Mouse (Mus musculus) bone marrow, adult 2 months (tissue): ENCODE measurements around the gene Fam213a. TPM values are rescaled to one million over a fixed set of nuclear protein-coding genes. Genes with fewer than 3 reads are reported as not detected.

Experiments used
- H3K27ac ChIP-seq: fragments of 200-500 bp; 2 replicates; pipeline ENCODE4 v1.5.1; 2012; ENCODE audit warnings: low read depth, mild to moderate bottlenecking, control low read depth, inconsistent platforms, low read length; ENCODE audit not compliant: control insufficient read depth, poor library complexity, insufficient read depth
- H3K4me1 ChIP-seq: fragments of 200-500 bp; 2 replicates; pipeline ENCODE4 v1.6.1; 2011; ENCODE audit warnings: low read length; ENCODE audit not compliant: control insufficient read depth, insufficient read depth
- H3K4me3 ChIP-seq: fragments of 200-500 bp; replicated peaks from 2 replicates; pipeline ENCODE3; 2011; ENCODE audit warnings: mild to moderate bottlenecking, low read depth, low read length, control low read depth; ENCODE audit not compliant: control insufficient read depth
- CTCF ChIP-seq: fragments of 200-500 bp; IDR thresholded peaks from 2 replicates; pipeline ENCODE4 v1.5.1; 2011; ENCODE audit warnings: low read length, control low read depth; ENCODE audit not compliant: control insufficient read depth, insufficient read depth
- POLR2A ChIP-seq: fragments of 200-500 bp; IDR thresholded peaks from 2 replicates; pipeline ENCODE4 v1.6.1; 2011; ENCODE audit warnings: low read depth, mild to moderate bottlenecking, control low read depth, low read length, borderline replicate concordance; ENCODE audit not compliant: control insufficient read depth
- WGBS: fragments of 180-500 bp; shearing (Covaris S2); methylation state at CpG from one replicate; pipeline ENCODE4 v1.1.7; 2018; 5-methylcytosine and 5-hydroxymethylcytosine counted together
- polyA plus RNA-seq: library from polyadenylated mRNA; stranded (reverse); fragments of >200 nt; gene quantifications from 2 replicates; pipeline ENCODE4 v1.2.4, GENCODE M21; 2011; ENCODE audit warnings: low replicate concordance; ENCODE audit not compliant: missing spikeins, insufficient read depth, insufficient read length

Gene Fam213a
- polyA plus RNA-seq, 1 experiment = 114 TPM

DNA sequence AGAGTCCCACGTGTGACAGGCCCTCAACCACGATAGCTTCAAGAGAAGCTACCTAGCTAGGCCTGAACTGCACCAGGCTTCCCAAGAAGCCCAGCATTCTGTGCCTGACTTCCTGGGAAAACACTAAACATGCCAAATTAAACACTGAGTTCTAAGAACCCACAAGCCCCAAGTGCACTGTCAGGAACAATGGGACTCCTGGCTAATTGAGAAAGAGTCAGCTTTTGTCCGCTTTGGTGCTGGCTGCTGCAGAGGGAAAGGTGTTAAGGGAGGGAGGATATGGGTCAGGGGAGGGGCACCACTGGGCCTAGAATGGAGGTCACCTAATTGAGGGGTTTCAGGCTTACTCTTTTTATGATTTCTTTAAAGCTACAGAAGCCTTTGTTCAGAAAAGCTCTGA, 64.5 kb downstream of the Fam213a start:
- no peak overlapping the region for H3K4me3 ChIP-seq
- TF ChIP-seq POLR2A (no peak), CTCF (no peak)
- 43% methylated on average over 3 of the region's 3 CpGs for WGBS
- H3K4me1 ChIP-seq = peaks cover 17% of the 10 kb centered on the region
- H3K27ac ChIP-seq = no peak overlapping the region

DNA sequence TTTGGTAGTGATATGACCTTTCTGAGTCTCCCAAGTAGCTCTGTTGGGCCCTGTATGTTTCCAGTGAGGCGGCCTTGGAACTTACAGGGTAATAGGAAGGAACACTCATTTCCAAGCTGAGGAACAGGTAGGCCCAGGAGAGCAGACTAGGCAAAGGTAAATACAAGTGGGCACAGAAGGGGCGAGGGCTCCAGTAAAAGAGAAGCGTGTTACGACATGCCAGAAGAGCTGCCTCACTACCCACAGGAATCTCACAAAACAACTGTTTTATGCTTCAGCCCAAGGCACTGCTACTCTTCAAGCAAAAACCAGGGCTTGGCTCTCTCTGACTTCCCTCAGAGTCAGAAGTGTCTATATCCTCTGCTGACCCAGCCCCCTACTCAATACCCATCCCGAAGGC, 65.1 kb downstream of the Fam213a start:
- WGBS = 45% methylated on average over 5 of the region's 5 CpGs
- Histone ChIP-seq H3K4me1 (peaks cover 16% of the 10 kb centered on the region), H3K4me3 (no peak overlapping the region), H3K27ac (peak overlapping the region; percentile 39)
- no peak for TF ChIP-seq POLR2A
- no peak for TF ChIP-seq CTCF

DNA sequence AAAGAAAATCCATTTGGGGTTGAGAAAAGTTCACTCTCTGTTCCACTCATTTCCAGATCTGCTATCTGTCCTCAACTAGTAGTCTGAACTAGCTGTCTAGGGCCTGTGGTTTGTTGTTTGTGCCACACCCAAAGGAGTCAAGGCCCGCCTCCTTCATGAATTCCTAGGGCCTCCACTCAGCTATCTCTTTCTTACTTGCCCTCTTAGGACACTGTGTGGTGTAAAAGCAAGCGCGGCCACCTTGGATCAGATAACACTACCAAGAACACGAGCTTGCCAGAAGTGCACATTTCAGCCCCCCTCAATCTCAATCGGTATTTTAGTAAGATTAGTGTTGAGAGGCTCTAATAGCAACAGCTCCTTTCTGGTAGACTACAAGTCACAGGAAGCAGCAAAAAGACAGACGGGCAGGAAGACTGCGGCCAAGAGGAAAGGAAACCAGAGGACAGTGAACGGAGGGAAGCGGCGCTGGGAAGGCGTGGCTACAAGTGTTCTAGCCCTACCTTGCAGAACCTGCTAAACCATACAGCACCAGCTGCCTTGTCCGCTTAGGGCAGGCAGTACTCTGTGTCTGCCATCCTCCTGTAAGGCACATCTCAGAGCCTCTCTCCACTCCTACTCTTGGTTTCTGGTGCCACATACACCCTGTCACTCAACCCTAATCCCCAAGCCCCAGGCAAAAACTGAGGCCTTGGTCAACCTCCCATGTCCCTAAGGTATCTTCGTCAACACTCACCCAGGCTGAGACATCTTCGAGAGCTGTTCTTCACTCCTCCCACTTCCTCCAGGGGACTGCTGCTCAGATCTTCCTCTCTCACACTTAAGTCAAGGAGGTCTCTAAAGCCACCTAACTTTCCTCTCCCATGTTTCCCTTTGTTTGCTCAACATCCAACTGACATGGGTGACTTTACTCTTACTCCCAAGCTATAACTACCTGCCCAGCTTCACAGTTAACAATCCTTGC, 65.9 kb downstream of the Fam213a start:
- peak overlapping the region; percentile 39 for H3K27ac ChIP-seq
- no peak for TF ChIP-seq POLR2A
- TF ChIP-seq CTCF = no peak

DNA sequence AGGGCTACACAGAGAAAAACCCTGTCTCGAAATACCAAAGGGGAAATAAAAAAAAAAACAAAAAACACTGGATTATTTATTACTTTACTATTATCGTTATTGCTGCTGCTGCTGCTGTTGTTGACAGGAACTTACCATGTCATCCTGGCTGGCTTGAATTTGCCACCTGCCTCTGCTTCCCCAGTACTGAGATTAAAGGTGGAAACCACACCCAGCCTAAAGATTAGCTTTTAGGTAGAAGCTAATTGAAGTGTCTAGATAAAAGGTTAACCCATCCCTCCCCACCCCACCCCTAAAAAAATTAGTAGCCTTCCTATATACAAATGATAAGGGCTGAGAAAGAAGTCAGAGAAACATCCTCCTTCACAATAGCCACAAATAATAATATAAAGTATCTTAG, 69.8 kb downstream of the Fam213a start:
- Histone ChIP-seq H3K4me1 (peaks cover 5% of the 10 kb centered on the region; the same call in 1 of the 2 replicates), H3K27ac (no peak overlapping the region), H3K4me3 (no peak overlapping the region)
- TF ChIP-seq POLR2A (no peak), CTCF (no peak)
- 66% methylated on average over 2 of the region's 2 CpGs for WGBS

More for the DNA sequence above, 65.9 kb downstream of the Fam213a start:
- H3K4me3 ChIP-seq = peak overlapping the region; percentile 1
- H3K4me1 ChIP-seq = peaks cover 14% of the 10 kb centered on the region
- 4% methylated on average over 14 of the region's 14 CpGs for WGBS

Other genes with a start within 250 kb of the Fam213a start
- 3.5 and 6.5 TPM in 2 replicates for gene Sh2d4b, start 120.5 kb downstream of the Fam213a start, polyA plus RNA-seq
- gene Tspan14, start 47.0 kb downstream of the Fam213a start, polyA plus RNA-seq = 23.3 and 41.2 TPM in 2 replicates
- not detected in 2 replicates for gene Dydc2, start 55.4 kb upstream of the Fam213a start, polyA plus RNA-seq
- gene Dydc1, start 59.1 kb upstream of the Fam213a start, polyA plus RNA-seq = 2.5 TPM in 1 of 2 replicates, not detected in the other
- gene Mat1a, start 91.2 kb upstream of the Fam213a start, polyA plus RNA-seq = 1.4 and 7.5 TPM in 2 replicates
- gene Sftpa1, start 118.0 kb upstream of the Fam213a start, polyA plus RNA-seq = not detected in 2 replicates
- 1.1 TPM in 1 of 2 replicates, not detected in the other for gene Mbl1, start 137.7 kb upstream of the Fam213a start, polyA plus RNA-seq
- gene Sftpd, start 171.4 kb upstream of the Fam213a start, polyA plus RNA-seq = 0.77 and 1.2 TPM in 2 replicates